Mouse (Mus musculus) myocyte (in vitro differentiated cells): ENCODE measurements around the gene D16Ertd472e.

Experiments
- POLR2A ChIP-seq: IDR thresholded peaks from one replicate; pipeline ENCODE4 v1.6.1; 2011; ENCODE audit warnings: low read depth, mild to moderate bottlenecking, control low read depth, moderate library complexity; ENCODE audit not compliant: insufficient read length
- POLR2AphosphoS2 ChIP-seq: IDR thresholded peaks from one replicate; pipeline ENCODE4 v1.6.1; 2011; ENCODE audit warnings: low read depth, control low read depth; ENCODE audit not compliant: insufficient read length
- REST ChIP-seq: IDR thresholded peaks from one replicate; pipeline ENCODE4 v1.6.1; 2011; ENCODE audit warnings: mild to moderate bottlenecking, control low read depth, moderate library complexity; ENCODE audit not compliant: insufficient read depth, insufficient read length
- USF1 ChIP-seq: IDR thresholded peaks from one replicate; pipeline ENCODE4 v1.6.1; 2011; ENCODE audit warnings: low read depth, mild to moderate bottlenecking, control low read depth, moderate library complexity

- TF ChIP-seq POLR2AphosphoS2: no peak
- no peak for TF ChIP-seq USF1
- TF ChIP-seq POLR2A: no peak
- no peak for TF ChIP-seq REST
These were observed 19.3 kb upstream of the D16Ertd472e start for GRCm38 (mm10) chr16:78595821-78596220.
